Mouse (Mus musculus): ENCODE data around the gene Gm29666.

DNA sequence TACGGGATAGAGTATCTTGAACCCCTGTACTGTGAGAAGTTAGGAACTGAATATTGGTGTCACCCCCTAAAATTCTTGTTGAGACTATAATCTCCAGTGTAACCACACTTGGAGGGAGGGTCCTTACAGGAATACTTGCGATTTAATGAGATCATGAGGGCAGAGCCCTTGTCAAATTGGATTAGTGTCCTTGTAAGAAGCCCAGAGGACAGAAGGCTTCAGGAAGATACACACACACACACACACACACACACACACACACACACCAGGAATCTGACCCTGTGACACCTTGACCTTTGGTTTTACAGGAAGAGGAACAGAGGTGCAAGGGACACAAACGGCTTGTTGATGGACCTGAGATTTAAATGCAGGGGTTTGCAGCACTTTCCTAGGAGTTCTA lies 28.6 kb downstream of the Gm29666 start:
- TF ChIP-seq CTCF (IDR thresholded peaks at IDR 0.05; ENCODE audit: low read depth), result no peak
- no peak for TF ChIP-seq EP300 (IDR thresholded peaks at IDR 0.05; ENCODE audit: low read depth)
